Mouse (Mus musculus): ENCODE measurements at regions not wholly inside any gene's neighbourhood (a gene's known extent, or its start where the extent isn't known, plus 50 kb on each side); places are given as distances from the start of the nearest gene placed in this dataset.

DNA sequence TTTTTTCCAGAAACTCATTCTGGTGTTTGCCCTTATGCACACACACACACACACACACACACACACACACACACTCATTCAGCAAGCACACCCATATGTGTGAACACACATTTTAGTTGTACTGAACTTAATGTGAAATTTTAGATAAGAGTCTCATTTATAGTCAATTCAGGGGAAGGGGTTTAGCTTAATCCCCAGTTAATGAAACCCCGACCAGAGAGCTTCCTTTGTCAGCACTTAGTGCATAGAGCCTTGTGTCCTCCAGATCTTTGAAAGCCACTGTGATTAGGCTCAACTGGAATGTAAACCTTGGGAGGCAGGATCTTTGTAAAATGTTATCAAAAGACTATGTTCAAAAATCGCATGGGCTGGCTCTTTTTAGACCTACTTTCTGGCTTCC, 53.4 kb downstream of the Rps12 start:
- peak; percentile 60 for DNase-seq (ENCODE audit: low read depth)
- TF ChIP-seq POLR2A (IDR thresholded peaks at IDR 0.05; ENCODE audit: borderline replicate concordance, extremely low read depth, insufficient read depth, insufficient read length, poor library complexity, severe bottlenecking) (no peak), CTCF (IDR thresholded peaks at IDR 0.05; ENCODE audit: borderline replicate concordance, extremely low read depth, insufficient read depth, insufficient read length) (no peak)

DNA sequence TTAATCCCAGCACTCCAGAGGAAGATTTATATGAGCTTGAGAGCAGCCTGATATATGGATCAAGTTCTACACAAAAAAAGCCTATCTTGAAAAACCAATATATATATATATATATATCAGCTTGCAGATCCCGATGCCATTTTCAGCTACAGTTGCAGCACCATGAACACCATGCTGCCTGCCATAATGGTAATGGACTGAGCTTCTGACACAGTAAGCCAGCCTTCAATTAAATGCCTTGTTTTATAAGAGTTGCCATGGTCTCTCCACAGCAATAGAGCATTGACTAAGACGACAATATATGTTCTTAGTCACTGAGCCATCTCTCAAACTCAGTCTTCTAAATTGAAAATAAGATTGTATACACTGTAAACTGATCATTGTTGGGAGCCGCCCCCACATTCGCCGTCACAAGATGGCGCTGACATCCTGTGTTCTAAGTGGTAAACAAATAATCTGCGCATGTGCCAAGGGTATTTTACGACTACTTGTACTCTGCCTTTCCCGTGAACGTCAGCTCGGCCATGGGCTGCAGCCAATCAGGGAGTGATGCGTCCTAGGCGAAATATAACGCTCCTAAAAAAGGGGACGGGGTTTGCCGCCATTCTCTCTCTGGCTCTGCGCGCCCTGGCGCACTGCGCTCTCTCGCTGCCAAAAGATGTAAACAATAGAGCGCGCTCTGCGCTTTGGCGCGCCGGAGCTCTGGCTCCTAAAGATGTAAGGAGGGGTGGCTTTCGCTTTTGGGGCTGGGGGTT, 60.9 kb downstream of the Rps12 start:
- peak; percentile 39 for DNase-seq (ENCODE audit: low read depth)

DNA sequence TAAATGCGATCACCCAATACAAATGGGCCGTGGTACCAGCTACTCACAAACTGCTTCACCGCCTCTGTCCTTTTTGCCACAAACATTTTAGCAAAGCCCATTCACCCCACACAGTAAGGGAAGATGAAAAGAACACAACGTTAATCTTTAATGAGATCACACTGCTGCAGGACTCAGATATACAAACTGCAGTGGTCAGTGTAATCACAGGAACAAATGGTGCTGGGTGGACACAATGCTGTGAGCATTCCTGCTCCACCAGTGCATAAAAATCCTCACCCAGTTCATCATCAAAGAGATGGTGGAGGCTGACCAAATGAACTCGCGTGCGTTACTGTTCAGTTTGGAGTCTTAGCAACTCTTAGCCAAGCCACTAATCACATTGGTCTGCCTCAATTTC, 69.0 kb downstream of the Rps12 start:
- peak; percentile 36 for DNase-seq (ENCODE audit: low read depth)
- TF ChIP-seq POLR2A (IDR thresholded peaks at IDR 0.05; ENCODE audit: borderline replicate concordance, extremely low read depth, insufficient read depth, insufficient read length, poor library complexity, severe bottlenecking) (no peak), CTCF (IDR thresholded peaks at IDR 0.05; ENCODE audit: borderline replicate concordance, extremely low read depth, insufficient read depth, insufficient read length) (no peak)

DNA sequence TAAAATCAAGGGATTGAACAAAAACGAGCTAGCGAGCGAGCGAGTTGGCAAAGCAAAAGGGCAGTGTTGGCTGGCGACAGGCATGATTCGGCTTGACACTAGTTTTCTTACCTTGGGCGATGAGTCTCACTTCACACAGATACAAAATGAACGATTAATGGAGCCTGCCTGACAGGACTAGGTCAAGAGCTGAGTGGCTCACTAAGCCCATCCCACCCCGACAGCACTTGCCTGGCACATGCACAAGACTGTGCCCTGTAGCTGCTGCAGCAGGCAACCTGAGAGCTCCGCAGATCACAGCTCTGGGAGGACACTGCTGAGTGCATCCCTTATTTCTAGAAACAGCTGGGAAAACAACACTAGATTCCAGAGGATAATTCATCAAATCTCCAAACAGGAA, 71.6 kb downstream of the Rps12 start:
- TF ChIP-seq POLR2A (IDR thresholded peaks at IDR 0.05; ENCODE audit: borderline replicate concordance, extremely low read depth, insufficient read depth, insufficient read length, poor library complexity, severe bottlenecking) (no peak), CTCF (IDR thresholded peaks at IDR 0.05; ENCODE audit: borderline replicate concordance, extremely low read depth, insufficient read depth, insufficient read length) (no peak)

DNA sequence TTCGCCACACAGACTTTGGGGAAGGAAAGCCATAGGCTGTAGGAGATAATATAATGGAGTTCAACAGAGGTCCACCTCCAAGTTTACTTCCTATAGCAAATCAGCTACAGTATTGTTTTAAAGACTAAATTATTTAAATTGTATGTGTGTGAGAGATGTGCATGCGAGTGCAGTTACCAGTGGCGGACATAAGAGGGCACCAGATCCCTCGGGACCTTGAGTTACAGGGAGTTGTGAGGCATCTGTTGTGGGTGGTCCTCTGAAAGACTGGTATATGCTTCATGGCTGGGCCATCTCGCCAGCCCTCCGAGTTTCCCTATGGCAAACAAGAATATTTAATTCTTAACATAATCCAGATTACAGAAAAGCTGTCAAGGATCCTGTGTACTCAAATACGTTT, 72.0 kb downstream of the Rps12 start:
- TF ChIP-seq CTCF (IDR thresholded peaks at IDR 0.05; ENCODE audit: borderline replicate concordance, extremely low read depth, insufficient read depth, insufficient read length) (peak; percentile 15; the same call in 1 of the 2 replicates), POLR2A (IDR thresholded peaks at IDR 0.05; ENCODE audit: borderline replicate concordance, extremely low read depth, insufficient read depth, insufficient read length, poor library complexity, severe bottlenecking) (no peak)

More for the DNA sequence above, 71.6 kb downstream of the Rps12 start:
- DNase-seq (ENCODE audit: low read depth) = no peak

DNA sequence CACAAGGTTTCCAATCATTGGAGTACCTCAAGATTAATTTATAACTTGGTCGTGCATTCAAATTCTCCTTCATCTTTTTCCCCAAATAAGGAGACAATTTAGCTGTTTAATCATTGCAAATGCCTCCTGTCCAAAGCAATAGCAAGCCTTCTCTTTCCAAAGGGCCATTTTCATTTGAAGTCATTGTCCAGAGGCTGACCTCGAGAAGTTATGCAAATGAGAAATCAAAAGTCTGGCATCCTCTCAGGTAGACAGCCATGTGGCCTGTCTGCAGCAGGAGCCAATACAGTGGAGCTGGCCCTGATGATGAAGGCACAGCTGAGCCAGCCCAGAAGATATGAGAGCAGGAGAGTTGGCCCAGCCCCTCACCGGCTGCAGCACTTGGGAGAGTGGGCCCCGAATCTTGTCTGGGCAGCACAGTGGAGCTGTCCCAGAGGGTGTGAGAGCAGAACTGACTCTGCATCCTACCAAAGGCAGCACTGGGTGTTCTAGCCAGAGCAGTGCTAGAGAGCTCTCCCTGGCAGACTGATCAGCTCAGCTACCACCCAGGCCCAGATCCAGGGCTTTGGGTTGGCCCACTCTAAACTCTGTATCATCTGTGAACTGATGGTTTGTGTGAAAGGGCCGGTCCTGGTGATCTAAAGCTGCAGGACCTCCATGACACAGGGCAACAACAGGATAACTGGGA, 74.2 kb downstream of the Rps12 start:
- no peak for DNase-seq (ENCODE audit: low read depth)
- TF ChIP-seq CTCF (IDR thresholded peaks at IDR 0.05; ENCODE audit: borderline replicate concordance, extremely low read depth, insufficient read depth, insufficient read length) (no peak), POLR2A (IDR thresholded peaks at IDR 0.05; ENCODE audit: borderline replicate concordance, extremely low read depth, insufficient read depth, insufficient read length, poor library complexity, severe bottlenecking) (no peak)

More for the DNA sequence above, 72.0 kb downstream of the Rps12 start:
- no peak for DNase-seq (ENCODE audit: low read depth)

DNA sequence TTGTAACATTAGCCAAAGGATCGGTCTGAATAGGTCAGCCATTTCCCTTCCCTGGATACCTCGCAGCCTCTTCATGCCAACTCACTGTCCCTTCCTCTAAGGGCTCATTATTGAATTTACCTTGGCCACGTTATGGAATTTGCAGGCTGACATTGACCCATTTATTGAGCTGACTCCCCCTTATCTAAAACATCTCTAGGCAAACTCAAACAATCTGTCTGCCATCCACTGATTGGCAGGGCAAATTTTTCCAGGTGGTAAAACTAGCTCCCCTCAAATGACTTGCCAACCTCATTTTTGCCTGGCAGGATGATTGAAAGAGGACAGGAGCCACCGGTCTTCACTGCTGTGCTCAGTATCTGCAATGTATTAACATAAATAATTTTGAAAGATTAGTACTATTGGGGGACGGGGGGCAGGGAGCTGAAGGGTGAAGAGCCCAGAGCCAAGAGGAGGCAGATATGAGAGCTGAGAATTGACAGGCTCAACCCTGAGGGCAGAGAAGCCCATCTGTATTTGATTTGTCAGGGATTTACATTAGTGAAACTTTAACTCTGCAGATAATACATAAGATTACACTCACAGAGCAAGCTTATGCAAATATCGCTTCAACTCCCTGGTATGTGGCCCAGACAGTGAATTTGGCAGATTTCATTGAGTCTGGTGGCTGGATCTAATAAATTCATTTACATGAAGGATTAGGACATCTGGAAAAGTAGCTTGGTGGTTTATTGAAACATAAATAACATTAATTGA, 75.5 kb downstream of the Rps12 start:
- TF ChIP-seq CTCF (IDR thresholded peaks at IDR 0.05; ENCODE audit: borderline replicate concordance, extremely low read depth, insufficient read depth, insufficient read length) = no peak
- no peak for TF ChIP-seq POLR2A (IDR thresholded peaks at IDR 0.05; ENCODE audit: borderline replicate concordance, extremely low read depth, insufficient read depth, insufficient read length, poor library complexity, severe bottlenecking)
- peak; percentile 43 for DNase-seq (ENCODE audit: low read depth)

DNA sequence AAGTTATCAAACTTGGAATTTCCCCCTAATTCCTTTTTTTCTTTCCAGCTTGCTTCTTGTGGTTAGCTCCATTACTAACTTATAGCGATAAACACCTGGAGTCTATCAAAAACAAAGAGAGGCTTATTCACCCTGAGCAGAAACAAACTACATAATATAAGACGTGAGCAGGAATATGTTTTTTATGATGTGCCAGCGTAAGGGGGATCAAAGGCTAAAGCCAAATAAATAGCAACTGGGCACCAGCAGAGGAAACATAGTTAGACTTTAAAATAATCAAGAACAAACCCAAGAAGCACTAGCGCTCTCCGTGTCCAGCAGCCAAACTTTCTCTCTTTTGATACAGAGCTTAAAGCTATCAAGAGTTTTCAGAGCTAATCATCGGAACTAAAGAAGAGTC, 76.1 kb downstream of the Rps12 start:
- DNase-seq (ENCODE audit: low read depth) = no peak
- TF ChIP-seq POLR2A (IDR thresholded peaks at IDR 0.05; ENCODE audit: borderline replicate concordance, extremely low read depth, insufficient read depth, insufficient read length, poor library complexity, severe bottlenecking) = no peak

DNA sequence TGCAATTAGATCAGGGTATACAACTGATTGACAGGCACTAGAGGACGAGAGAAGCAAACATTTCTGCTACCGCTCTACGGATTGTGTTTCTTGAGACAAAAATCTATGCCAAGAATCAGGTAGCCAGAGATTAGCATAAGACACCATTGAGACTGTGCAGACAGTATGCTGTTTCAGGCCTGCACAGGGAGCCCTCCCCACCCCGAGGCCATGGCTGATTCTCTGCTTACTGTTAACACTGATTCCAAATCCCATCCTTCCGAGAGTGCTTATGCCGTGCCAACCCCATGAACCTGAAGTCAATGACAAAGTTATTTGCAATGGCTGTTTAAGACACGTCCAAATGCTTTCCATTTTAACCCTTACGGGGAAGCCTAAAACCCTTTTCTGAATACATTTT, 78.8 kb downstream of the Rps12 start:
- TF ChIP-seq CTCF (IDR thresholded peaks at IDR 0.05; ENCODE audit: borderline replicate concordance, extremely low read depth, insufficient read depth, insufficient read length) (no peak), POLR2A (IDR thresholded peaks at IDR 0.05; ENCODE audit: borderline replicate concordance, extremely low read depth, insufficient read depth, insufficient read length, poor library complexity, severe bottlenecking) (no peak)
- DNase-seq (ENCODE audit: low read depth) = no peak

DNA sequence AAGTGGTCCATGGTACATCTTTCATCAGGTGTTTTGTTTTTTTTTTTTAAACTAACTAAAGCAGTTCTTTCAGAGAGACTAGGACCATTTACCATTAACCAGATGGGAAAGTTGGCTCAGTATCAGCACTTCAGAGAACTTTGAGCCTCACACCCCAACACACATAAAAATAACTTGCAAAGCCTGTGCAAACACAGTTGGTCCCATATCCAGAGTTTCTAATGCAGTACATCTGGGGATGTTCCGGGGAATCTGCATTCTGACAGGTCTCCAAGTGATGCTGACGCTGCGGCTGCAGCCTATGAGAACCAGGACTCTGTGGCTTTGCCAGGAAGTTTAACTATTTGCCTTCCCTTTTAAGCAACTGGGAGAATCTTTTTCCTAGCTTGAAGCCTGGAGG, 79.9 kb downstream of the Rps12 start:
- no peak for DNase-seq (ENCODE audit: low read depth)
- TF ChIP-seq CTCF (IDR thresholded peaks at IDR 0.05; ENCODE audit: borderline replicate concordance, extremely low read depth, insufficient read depth, insufficient read length) (no peak), POLR2A (IDR thresholded peaks at IDR 0.05; ENCODE audit: borderline replicate concordance, extremely low read depth, insufficient read depth, insufficient read length, poor library complexity, severe bottlenecking) (no peak)

DNA sequence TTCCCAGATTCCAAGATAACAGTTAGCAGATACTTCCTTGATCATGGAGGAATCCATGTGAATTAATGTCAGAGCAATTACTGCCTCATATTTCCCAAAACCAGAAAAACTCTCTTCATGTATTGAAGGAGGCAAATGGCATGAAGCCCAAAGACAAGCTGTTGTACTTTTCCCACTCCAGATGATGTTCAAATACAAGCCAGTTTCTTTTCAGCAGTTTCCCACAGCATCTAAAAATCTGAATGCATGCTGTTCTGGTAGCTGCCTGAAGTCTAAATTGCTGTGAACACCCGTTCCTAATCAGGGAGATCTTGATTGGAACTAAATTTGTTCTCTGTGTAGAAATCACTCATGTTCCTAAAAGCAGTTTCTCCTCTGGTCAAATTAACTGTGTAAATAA, 83.0 kb downstream of the Rps12 start:
- TF ChIP-seq CTCF (IDR thresholded peaks at IDR 0.05; ENCODE audit: borderline replicate concordance, extremely low read depth, insufficient read depth, insufficient read length) (no peak), POLR2A (IDR thresholded peaks at IDR 0.05; ENCODE audit: borderline replicate concordance, extremely low read depth, insufficient read depth, insufficient read length, poor library complexity, severe bottlenecking) (no peak)
- no peak for DNase-seq (ENCODE audit: low read depth)

DNA sequence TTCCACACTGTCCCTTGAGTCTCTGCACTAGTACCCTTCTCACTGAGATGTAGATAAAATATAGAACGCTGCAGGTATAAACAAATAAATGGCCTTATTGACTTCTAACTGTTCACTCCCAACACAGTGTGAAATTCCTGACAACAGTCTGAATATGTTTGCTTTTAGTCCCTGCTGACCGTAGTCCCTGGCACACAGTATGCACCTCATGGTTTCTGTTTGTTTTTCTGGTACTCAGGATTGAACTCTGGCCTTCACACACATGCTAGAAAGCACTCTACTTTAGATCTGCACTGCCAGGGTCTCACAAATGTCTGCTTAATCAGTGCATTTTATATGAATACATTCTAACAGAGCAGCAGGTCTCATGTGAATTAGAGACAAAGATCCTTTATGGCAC, 95.8 kb downstream of the Rps12 start:
- TF ChIP-seq POLR2A (IDR thresholded peaks at IDR 0.05; ENCODE audit: borderline replicate concordance, extremely low read depth, insufficient read depth, insufficient read length, poor library complexity, severe bottlenecking) (no peak), CTCF (IDR thresholded peaks at IDR 0.05; ENCODE audit: borderline replicate concordance, extremely low read depth, insufficient read depth, insufficient read length) (no peak)
- DNase-seq (ENCODE audit: low read depth) = no peak

All from brain, embryonic 14.5 days (tissue).